Mouse (Mus musculus): Measurements from ENCODE around the gene Rpl3. TPM values are rescaled to one million over a fixed set of nuclear protein-coding genes. Genes with fewer than 3 reads are reported as not detected.

The Rpl3 gene
- polyA plus RNA-seq (2012; rRNA removed) = 770 and 873 TPM in 2 replicates

GRCm38 (mm10) chr15:80091121-80091955 lies at the start of gene Rpl3, which contains the start of gene Syngr1:
Rpl3 (minus strand) TSS chr15:80091868.
Syngr1 (plus strand) TSS chr15:80091334.
- TF ChIP-seq CTCF (IDR thresholded peaks at IDR 0.05; ENCODE audit: borderline replicate concordance, extremely low read depth, insufficient read depth, insufficient read length) (peak; percentile 83), POLR2A (IDR thresholded peaks at IDR 0.05; ENCODE audit: borderline replicate concordance, extremely low read depth, insufficient read depth, insufficient read length, poor library complexity, severe bottlenecking) (peak; percentile 68; the same call in 1 of the 2 replicates)
- DNase-seq (ENCODE audit: low read depth) = peak; percentile 86

DNA sequence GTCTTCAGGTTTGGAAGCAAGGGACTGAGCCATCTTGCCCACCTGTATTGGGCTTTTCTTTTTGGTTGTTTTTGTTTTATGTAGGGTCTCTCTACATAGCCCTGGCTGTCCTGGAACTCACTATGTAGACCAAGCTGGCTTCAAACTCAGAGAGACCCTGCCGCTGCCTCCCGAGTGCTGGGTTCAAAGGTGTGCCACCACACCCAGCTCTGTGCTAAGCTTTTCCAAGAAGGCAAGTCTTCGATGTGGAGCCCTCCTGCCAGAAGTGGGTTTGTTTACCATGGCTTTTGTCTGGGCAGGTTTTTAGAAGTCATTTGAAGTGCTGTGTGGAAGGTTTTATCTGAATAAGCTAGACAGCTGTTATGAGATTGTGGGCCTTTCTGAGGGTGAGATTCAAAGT lies 49.2 kb upstream of the Rpl3 start:
- no peak for DNase-seq (ENCODE audit: low read depth)
- TF ChIP-seq POLR2A (IDR thresholded peaks at IDR 0.05; ENCODE audit: borderline replicate concordance, extremely low read depth, insufficient read depth, insufficient read length, poor library complexity, severe bottlenecking) = no peak
- TF ChIP-seq CTCF (IDR thresholded peaks at IDR 0.05; ENCODE audit: borderline replicate concordance, extremely low read depth, insufficient read depth, insufficient read length) = no peak

DNA sequence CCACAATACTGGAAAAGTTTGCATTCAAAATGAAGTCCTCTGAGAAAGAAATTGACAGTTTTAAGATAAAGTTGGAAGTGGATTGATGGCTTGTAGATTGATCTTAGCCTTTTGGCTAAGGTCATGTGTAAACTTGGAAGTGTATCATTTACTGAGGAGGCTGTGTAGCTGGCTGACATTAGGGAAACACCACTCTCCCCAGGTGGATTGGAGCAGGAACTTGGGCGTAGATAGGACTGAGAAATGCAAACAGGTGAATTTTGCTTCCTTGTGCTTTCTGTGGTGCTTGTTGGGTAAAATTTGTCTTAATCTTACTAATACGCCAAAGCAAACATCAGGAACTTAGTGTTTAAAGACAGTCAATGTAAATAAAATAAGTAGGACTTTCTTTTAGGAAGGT lies 48.6 kb upstream of the Rpl3 start:
- DNase-seq (ENCODE audit: low read depth) = no peak
- TF ChIP-seq POLR2A (IDR thresholded peaks at IDR 0.05; ENCODE audit: borderline replicate concordance, extremely low read depth, insufficient read depth, insufficient read length, poor library complexity, severe bottlenecking) (no peak), CTCF (IDR thresholded peaks at IDR 0.05; ENCODE audit: borderline replicate concordance, extremely low read depth, insufficient read depth, insufficient read length) (no peak)

DNA sequence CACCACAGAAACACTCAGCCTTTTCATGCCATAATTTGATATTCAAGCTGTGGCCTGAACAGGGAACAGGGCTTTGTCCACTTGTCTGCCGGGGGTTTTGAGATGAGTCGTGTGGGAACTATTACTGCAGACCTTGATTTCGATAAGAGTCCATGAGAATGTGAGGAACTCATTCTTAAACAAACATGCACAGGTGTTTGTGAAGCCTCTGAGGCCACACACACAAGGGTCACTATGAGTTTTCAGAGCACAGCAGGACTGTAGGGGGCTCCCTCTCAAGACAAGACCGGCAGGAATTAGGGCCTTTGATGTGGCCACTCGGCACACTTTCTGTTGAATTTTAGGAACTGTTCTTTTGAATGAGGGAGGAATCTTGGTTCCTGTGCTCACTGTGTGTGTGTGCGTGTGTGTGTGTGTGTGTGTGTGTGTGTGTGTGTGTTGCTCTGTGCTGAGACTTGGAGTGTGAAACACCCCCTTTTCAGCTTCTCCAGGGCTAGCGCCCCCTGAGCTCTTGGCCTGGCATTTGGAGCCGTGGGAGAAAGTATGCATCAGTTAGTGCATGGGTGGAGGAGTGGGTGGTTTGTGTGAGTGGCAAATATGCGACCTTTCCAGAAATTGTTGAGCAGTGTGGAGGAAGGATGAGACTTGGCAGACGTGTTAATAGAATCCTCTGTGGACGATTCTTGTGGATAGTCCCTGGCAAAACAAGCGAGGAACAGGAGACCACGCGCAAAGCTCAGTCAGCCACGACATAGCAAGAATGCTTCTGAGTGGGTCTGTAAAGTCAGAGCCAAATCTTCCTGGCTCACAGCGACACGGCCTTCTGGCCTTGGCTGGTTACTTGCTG lies 46.5 kb upstream of the Rpl3 start:
- no peak for DNase-seq (ENCODE audit: low read depth)
- TF ChIP-seq POLR2A (IDR thresholded peaks at IDR 0.05; ENCODE audit: borderline replicate concordance, extremely low read depth, insufficient read depth, insufficient read length, poor library complexity, severe bottlenecking) = no peak
- no peak for TF ChIP-seq CTCF (IDR thresholded peaks at IDR 0.05; ENCODE audit: borderline replicate concordance, extremely low read depth, insufficient read depth, insufficient read length)

GRCm38 (mm10) chr15:80136645-80137044 lies 45.0 kb upstream of the Rpl3 start:
- no peak for DNase-seq (ENCODE audit: low read depth)

GRCm38 (mm10) chr15:80135499-80135898 lies 43.8 kb upstream of the Rpl3 start:
- no peak for DNase-seq (ENCODE audit: low read depth)
- TF ChIP-seq POLR2A (IDR thresholded peaks at IDR 0.05; ENCODE audit: borderline replicate concordance, extremely low read depth, insufficient read depth, insufficient read length, poor library complexity, severe bottlenecking) = no peak
- no peak for TF ChIP-seq CTCF (IDR thresholded peaks at IDR 0.05; ENCODE audit: borderline replicate concordance, extremely low read depth, insufficient read depth, insufficient read length)

More at GRCm38 (mm10) chr15:80136645-80137044, 45.0 kb upstream of the Rpl3 start:
- TF ChIP-seq POLR2A (IDR thresholded peaks at IDR 0.05; ENCODE audit: borderline replicate concordance, extremely low read depth, insufficient read depth, insufficient read length, poor library complexity, severe bottlenecking) (no peak), CTCF (IDR thresholded peaks at IDR 0.05; ENCODE audit: borderline replicate concordance, extremely low read depth, insufficient read depth, insufficient read length) (no peak)

DNA sequence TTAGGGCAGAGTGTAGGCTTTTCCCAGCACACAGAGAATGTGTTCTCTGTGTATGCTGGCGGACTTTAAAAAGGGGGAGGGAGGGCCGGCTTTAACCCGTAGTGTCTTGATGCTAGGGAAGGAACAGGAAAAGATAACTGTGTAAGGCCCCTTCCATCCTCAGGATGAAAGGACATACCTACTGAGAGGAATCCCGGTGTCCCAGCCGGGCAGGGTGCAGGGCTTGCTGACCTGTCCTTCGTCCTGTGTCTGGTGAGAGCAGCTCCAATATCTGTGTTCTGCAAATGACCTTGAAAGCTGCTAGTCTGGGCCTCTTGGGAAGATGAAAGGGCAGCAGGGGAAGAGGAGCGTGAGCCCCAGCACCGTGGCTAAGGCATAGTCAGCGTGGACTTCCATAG lies 42.8 kb upstream of the Rpl3 start:
- DNase-seq (ENCODE audit: low read depth) = no peak
- no peak for TF ChIP-seq POLR2A (IDR thresholded peaks at IDR 0.05; ENCODE audit: borderline replicate concordance, extremely low read depth, insufficient read depth, insufficient read length, poor library complexity, severe bottlenecking)
- no peak for TF ChIP-seq CTCF (IDR thresholded peaks at IDR 0.05; ENCODE audit: borderline replicate concordance, extremely low read depth, insufficient read depth, insufficient read length)

DNA sequence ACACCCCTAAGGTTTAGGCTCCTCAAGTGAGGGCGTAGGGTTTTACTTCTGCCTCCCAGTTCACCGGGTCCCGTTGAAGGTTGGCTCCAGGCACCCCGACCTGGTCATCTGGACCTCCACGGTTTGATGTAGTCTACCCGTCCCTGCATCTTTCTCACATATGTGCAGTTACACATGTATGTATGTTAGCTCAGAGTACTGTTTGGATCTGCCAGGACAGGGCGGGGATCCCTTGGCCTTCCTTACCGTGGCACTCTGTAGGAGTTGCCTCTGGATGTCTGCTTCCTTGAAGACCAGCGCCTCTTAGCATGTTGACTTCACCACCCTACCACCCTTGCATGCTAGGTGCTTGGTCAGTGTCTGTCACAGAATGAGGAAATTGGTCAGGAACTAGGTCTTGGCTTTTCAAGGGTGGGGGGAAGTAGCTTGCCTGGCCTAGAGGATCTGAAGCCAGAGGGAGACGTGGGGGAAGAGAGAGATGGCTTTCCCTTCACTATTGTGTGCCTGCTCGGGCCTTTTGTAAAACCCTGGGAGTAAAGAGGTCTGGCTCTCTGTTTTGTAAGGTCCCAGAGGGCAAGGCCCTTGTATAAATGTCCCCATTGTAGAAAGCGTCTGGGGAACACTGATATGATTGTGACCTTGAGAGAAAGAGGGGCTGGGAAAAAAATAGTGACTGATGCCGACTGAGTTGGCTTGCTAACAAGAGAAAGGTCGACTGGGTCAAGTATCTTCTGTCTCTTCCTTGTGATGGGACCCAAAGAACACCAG lies 42.2 kb upstream of the Rpl3 start:
- TF ChIP-seq POLR2A (IDR thresholded peaks at IDR 0.05; ENCODE audit: borderline replicate concordance, extremely low read depth, insufficient read depth, insufficient read length, poor library complexity, severe bottlenecking) = no peak
- no peak for TF ChIP-seq CTCF (IDR thresholded peaks at IDR 0.05; ENCODE audit: borderline replicate concordance, extremely low read depth, insufficient read depth, insufficient read length)
- peak; percentile 28 for DNase-seq (ENCODE audit: low read depth)

- peak; percentile 69 for TF ChIP-seq CTCF (IDR thresholded peaks at IDR 0.05; ENCODE audit: borderline replicate concordance, extremely low read depth, insufficient read depth, insufficient read length)
- peak; percentile 69; the same call in 1 of the 2 replicates for TF ChIP-seq POLR2A (IDR thresholded peaks at IDR 0.05; ENCODE audit: borderline replicate concordance, extremely low read depth, insufficient read depth, insufficient read length, poor library complexity, severe bottlenecking)
Measured at GRCm38 (mm10) chr15:80132993-80133586, 41.4 kb upstream of the Rpl3 start, which contains the start of gene Tab1. Tab1 (plus strand) TSS chr15:80133127.

DNA sequence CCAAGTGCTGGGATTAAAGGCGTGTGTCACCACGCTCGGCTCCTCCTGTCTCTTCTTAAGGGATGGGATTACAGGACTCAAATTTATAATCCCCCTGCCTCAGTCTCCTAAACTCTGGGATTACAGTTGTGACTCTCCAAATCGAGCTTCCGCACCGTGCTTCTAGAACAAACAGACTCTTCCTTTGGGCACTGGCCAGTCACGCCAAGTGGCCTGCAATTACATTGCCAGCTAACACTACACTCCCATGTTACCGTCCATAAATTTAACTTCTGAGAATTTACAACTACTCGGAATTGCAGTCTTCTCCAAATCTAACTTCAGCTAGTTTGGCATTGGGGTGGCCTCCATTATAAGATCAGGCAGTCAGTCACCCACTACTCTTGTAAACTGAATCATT lies 40.8 kb upstream of the Rpl3 start:
- DNase-seq (ENCODE audit: low read depth) = no peak

More at GRCm38 (mm10) chr15:80132993-80133586, 41.4 kb upstream of the Rpl3 start, which contains the start of gene Tab1:
- DNase-seq (ENCODE audit: low read depth) = peak; percentile 98

More for the DNA sequence above, 40.8 kb upstream of the Rpl3 start:
- no peak for TF ChIP-seq POLR2A (IDR thresholded peaks at IDR 0.05; ENCODE audit: borderline replicate concordance, extremely low read depth, insufficient read depth, insufficient read length, poor library complexity, severe bottlenecking)
- TF ChIP-seq CTCF (IDR thresholded peaks at IDR 0.05; ENCODE audit: borderline replicate concordance, extremely low read depth, insufficient read depth, insufficient read length) = no peak

All from brain, embryonic 14.5 days (tissue).